8 mouse cellular contexts compared by ENCODE assay signal in genomic region chr2:153648773-153649297, GRCm38 (mm10). TPM values are rescaled to one million over a fixed set of nuclear protein-coding genes. Genes with fewer than 3 reads are reported as not detected.
DNase-seq lines count a peak whose midpoint lies in the region; ATAC-seq and TF ChIP-seq lines count a peak whose summit lies in the region.
"Had no signal": no experiment of that assay in that cellular context is flagged by ENCODE, and none has a peak within 500 bp of the region (broad histone marks: within the 10 kb centered on the region; RNA-seq: fewer than 3 reads in every experiment).

No protein-coding gene starts in this region.

- 20% methylated on average over 13 of the region's 14 CpGs for WGBS in forebrain, embryonic 11.5 days
- WGBS in limb, embryonic 12.5 days, result 17% methylated on average over 14 of the region's 14 CpGs
- 23% methylated on average over 14 of the region's 14 CpGs for WGBS in olfactory bulb, adult 2 months

- TF ChIP-seq CTCF in olfactory bulb, adult 2 months (IDR thresholded peaks at IDR 0.05; ENCODE audit: insufficient read depth, low read depth, low read length), result no peak

- H3K27me3 ChIP-seq in forebrain, embryonic 11.5 days (ENCODE audit: control insufficient read depth, insufficient read depth, low read length), result peaks cover 4% of the 10 kb centered on the region; the same call in 1 of the 2 replicates
- no peaks in the 10 kb centered on the region; the same call in 1 of the 2 replicates for H3K27me3 ChIP-seq in limb, embryonic 12.5 days

- H3K4me3 ChIP-seq in forebrain, embryonic 11.5 days (ENCODE audit: low read depth, low read length), result peak overlapping the region; percentile 83
- peak overlapping the region; percentile 80 for H3K4me3 ChIP-seq in limb, embryonic 12.5 days (replicated peaks)
- peak overlapping the region; percentile 98 for H3K4me3 ChIP-seq in olfactory bulb, adult 2 months (ENCODE audit: insufficient read depth, low read depth, low read length)

- TF ChIP-seq POLR2A in olfactory bulb, adult 2 months (IDR thresholded peaks at IDR 0.05; ENCODE audit: insufficient read depth, low read depth, low read length), result no peak

- no peaks in the 10 kb centered on the region for H3K36me3 ChIP-seq in forebrain, embryonic 11.5 days (ENCODE audit: control insufficient read depth, insufficient read depth, low read length)
- H3K36me3 ChIP-seq in limb, embryonic 12.5 days, result no peaks in the 10 kb centered on the region

- DNase-seq in retina, embryonic 14.5 days (ENCODE audit: low spot score), result peak; percentile 32
- DNase-seq in retina, postnatal 1 day, result no peak
- no peak for DNase-seq in forebrain, embryonic 11.5 days (ENCODE audit: low spot score)
- DNase-seq in adrenal gland, adult 8-10 months, result no peak

- peak overlapping the region; percentile 78 for H3K9ac ChIP-seq in forebrain, embryonic 11.5 days (ENCODE audit: low read length)
- H3K9ac ChIP-seq in limb, embryonic 12.5 days (replicated peaks), result peak overlapping the region; percentile 86

- peak overlapping the region; percentile 95 for H3K4me2 ChIP-seq in forebrain, embryonic 11.5 days (ENCODE audit: low read depth, low read length, severe bottlenecking)
- peak overlapping the region; percentile 97 for H3K4me2 ChIP-seq in limb, embryonic 12.5 days

- no peak overlapping the region for H3K27ac ChIP-seq in forebrain, embryonic 11.5 days (ENCODE audit: low read depth, low read length)
- H3K27ac ChIP-seq in limb, embryonic 12.5 days, result peak overlapping the region; percentile 78; the same call in 1 of the 2 replicates
- no peak overlapping the region for H3K27ac ChIP-seq in olfactory bulb, adult 2 months (ENCODE audit: insufficient read depth, low read depth, low read length)

- no peaks in the 10 kb centered on the region for H3K9me3 ChIP-seq in forebrain, embryonic 11.5 days (ENCODE audit: control insufficient read depth, low read length)
- H3K9me3 ChIP-seq in limb, embryonic 12.5 days, result no peaks in the 10 kb centered on the region

- ATAC-seq in forebrain, embryonic 11.5 days (replicated peaks; ENCODE audit: low FRiP score), result peak; percentile 31
- ATAC-seq in limb, embryonic 12.5 days (ENCODE audit: insufficient number of reproducible peaks, insufficient read depth, low FRiP score, low TSS enrichment, low read depth), result peak; percentile 6; the same call in 1 of the 2 replicates
- no peak for ATAC-seq in megakaryocyte-erythroid progenitor cell, adult 5-6 weeks (replicated peaks; ENCODE audit: low FRiP score, low TSS enrichment, poor library complexity, severe bottlenecking)

- peaks cover 13% of the 10 kb centered on the region; the same call in 1 of the 2 replicates for H3K4me1 ChIP-seq in forebrain, embryonic 11.5 days (replicated peaks; ENCODE audit: control insufficient read depth, insufficient read depth, low read length)
- peaks cover 18% of the 10 kb centered on the region for H3K4me1 ChIP-seq in limb, embryonic 12.5 days (replicated peaks)
- H3K4me1 ChIP-seq in olfactory bulb, adult 2 months (ENCODE audit: control insufficient read depth, insufficient read depth, low read length), result peaks cover 9% of the 10 kb centered on the region

RNA-seq across cellular contexts. Expression of gene Dnmt3b, which starts 0.4 kb away (rescaled TPM):
- polyA plus RNA-seq in forebrain, embryonic 11.5 days (2014; fragmentation: Nextera tagmentation; extraction: Ambion mirVana), result 14.3 and 18.0 TPM in 2 replicates
- polyA plus RNA-seq in limb, embryonic 12.5 days (2016; fragmentation: Nextera tagmentation; extraction: Ambion mirVana), result 15.7 and 17.0 TPM in 2 replicates
- polyA plus RNA-seq in olfactory bulb, adult 2 months (2012; ENCODE audit: insufficient read depth, insufficient read length, low replicate concordance, missing spikeins), result not detected in 2 replicates
- 20.2 and 22.1 TPM in 2 replicates for total RNA-seq in megakaryocyte-erythroid progenitor cell, adult 5-6 weeks (2014; fragmentation: Nextera tagmentation)
- total RNA-seq in megakaryocyte-erythroid progenitor cell, adult 5-6 weeks (2017), result 13.4 and 18.0 TPM in 2 replicates
- 1 to 10 TPM; 2.1 to 3.9 (median 2.8) TPM for total RNA-seq in adrenal gland, adult 8-10 months (2022)

RNA-seq across cellular contexts. Expression of gene Commd7, which starts 16.3 kb away (rescaled TPM):
- polyA plus RNA-seq in forebrain, embryonic 11.5 days (2014; fragmentation: Nextera tagmentation; extraction: Ambion mirVana), result 56.8 and 60.9 TPM in 2 replicates
- 70.3 and 71.3 TPM in 2 replicates for polyA plus RNA-seq in limb, embryonic 12.5 days (2016; fragmentation: Nextera tagmentation; extraction: Ambion mirVana)
- not detected in 2 replicates for polyA plus RNA-seq in olfactory bulb, adult 2 months (2012; ENCODE audit: insufficient read depth, insufficient read length, low replicate concordance, missing spikeins)
- total RNA-seq in megakaryocyte-erythroid progenitor cell, adult 5-6 weeks (2014; fragmentation: Nextera tagmentation), result 25.8 and 35.8 TPM in 2 replicates
- 22.3 and 24.1 TPM in 2 replicates for total RNA-seq in megakaryocyte-erythroid progenitor cell, adult 5-6 weeks (2017)
- 10 to 100 TPM; 39.0 to 48.0 (median 45.0) TPM for total RNA-seq in adrenal gland, adult 8-10 months (2022)

RNA-seq across cellular contexts. Expression of gene Dnmt3c, which starts 47.6 kb away (rescaled TPM):
- polyA plus RNA-seq in forebrain, embryonic 11.5 days (2014; fragmentation: Nextera tagmentation; extraction: Ambion mirVana), result not detected in 2 replicates
- not detected in 2 replicates for polyA plus RNA-seq in limb, embryonic 12.5 days (2016; fragmentation: Nextera tagmentation; extraction: Ambion mirVana)
- polyA plus RNA-seq in olfactory bulb, adult 2 months (2012; ENCODE audit: insufficient read depth, insufficient read length, low replicate concordance, missing spikeins), result not detected in 2 replicates
- total RNA-seq in megakaryocyte-erythroid progenitor cell, adult 5-6 weeks (2014; fragmentation: Nextera tagmentation), result 1.4 and 1.5 TPM in 2 replicates
- total RNA-seq in megakaryocyte-erythroid progenitor cell, adult 5-6 weeks (2017), result 0.47 and 0.53 TPM in 2 replicates
- not detected for total RNA-seq in adrenal gland, adult 8-10 months (2022)
- polyA plus RNA-seq: gonadal fat pad, adult 2 months had no signal

Comparison
In these comparisons a context has a peak if more than half of its experiments do, and no peak if none do; other contexts are left out.
1. RNA of gene Dnmt3b, which starts 0.4 kb away (polyA plus RNA-seq): 15.7 to 17.0 TPM in limb, embryonic 12.5 days and 14.3 to 18.0 TPM in forebrain, embryonic 11.5 days; not detected in olfactory bulb, adult 2 months; every median in the first group is over 10 times any median in the second.
2. RNA of gene Commd7, which starts 16.3 kb away (polyA plus RNA-seq): 70.3 to 71.3 TPM in limb, embryonic 12.5 days and 56.8 to 60.9 TPM in forebrain, embryonic 11.5 days; not detected in olfactory bulb, adult 2 months; every median in the first group is over 10 times any median in the second.
3. Peak in every context shown above with its lines, with median percentiles within 50 percentile points of each other: H3K4me3 ChIP-seq.